Mouse (Mus musculus) thymus, adult 2 months (tissue): ENCODE results near the gene Tfdp2.

Experiments
- CTCF ChIP-seq: fragments of 200-500 bp; IDR thresholded peaks from 2 replicates; pipeline ENCODE4 v1.5.1; 2012; ENCODE audit warnings: mild to moderate bottlenecking, control low read depth, low read length, moderate library complexity, borderline replicate concordance; ENCODE audit not compliant: control insufficient read depth, poor library complexity, insufficient read depth; ENCODE audit errors: extremely low read depth
- POLR2A ChIP-seq: fragments of 200-500 bp; IDR thresholded peaks from 2 replicates; pipeline ENCODE4 v1.6.1; 2012; ENCODE audit warnings: mild to moderate bottlenecking, low read length, control low read depth, moderate library complexity; ENCODE audit not compliant: control insufficient read depth, poor library complexity, insufficient read depth; ENCODE audit errors: extremely low read depth

DNA sequence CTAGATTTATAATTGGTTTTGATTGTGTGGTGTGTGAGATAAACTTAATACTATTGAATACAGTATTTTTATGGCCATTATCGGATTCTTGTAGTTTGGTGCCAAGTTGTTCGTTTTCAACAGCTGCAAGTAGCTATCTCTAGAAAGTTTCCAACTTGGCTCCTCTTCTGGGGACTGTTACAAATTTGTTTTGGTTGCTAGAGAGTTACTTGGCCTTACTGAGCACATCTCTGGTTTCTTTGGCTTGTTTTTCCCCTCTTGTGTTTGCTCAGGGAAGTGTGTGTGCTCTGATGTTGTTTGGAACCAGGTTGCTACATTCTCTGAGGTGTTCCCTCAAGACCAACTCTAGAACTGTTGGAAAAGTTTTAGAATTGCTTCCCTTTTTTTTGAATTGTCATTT, 27.2 kb downstream of the Tfdp2 start:
- TF ChIP-seq POLR2A, result no peak
- TF ChIP-seq CTCF, result no peak
